Mouse (Mus musculus) limb, embryonic 14.5 days (tissue): ENCODE data around the gene Zfp446. TPM values are rescaled to one million over a fixed set of nuclear protein-coding genes. Genes with fewer than 3 reads are reported as not detected.

Experiments used
- ATAC-seq: fragments of 200-750 bp; cut with Nextera tagmentation; 2 replicates; pipeline ENCODE4 v1.8.0; 2017; ENCODE audit warnings: low read depth, moderate number of reproducible peaks, moderate TSS enrichment; ENCODE audit not compliant: low FRiP score
- DNase-seq: peaks from one replicate; pipeline ENCODE4 v3.0.0-alpha.2; 2015; ENCODE audit warnings: low spot score
- H3K27ac ChIP-seq: fragments of 300-500 bp; sonication (generic); replicated peaks from 2 replicates; pipeline ENCODE4 v1.5.1; 2014; ENCODE audit warnings: low read depth, mild to moderate bottlenecking, low read length, moderate library complexity, mixed read lengths
- H3K27me3 ChIP-seq: fragments of 300-500 bp; sonication (generic); 2 replicates; pipeline ENCODE4 v1.6.1; 2014; ENCODE audit warnings: low read length, mixed read lengths; ENCODE audit not compliant: control insufficient read depth, insufficient read depth
- H3K36me3 ChIP-seq: fragments of 300-500 bp; sonication (generic); 2 replicates; pipeline ENCODE4 v1.6.1; 2014; ENCODE audit warnings: mild to moderate bottlenecking, low read length, moderate library complexity, mixed read lengths; ENCODE audit not compliant: control insufficient read depth, insufficient read depth
- H3K4me1 ChIP-seq: fragments of 300-500 bp; sonication (generic); 2 replicates; pipeline ENCODE4 v1.6.1; 2014; ENCODE audit warnings: antibody characterized with exemption, low read length, mixed read lengths; ENCODE audit not compliant: control insufficient read depth, insufficient read depth
- H3K4me2 ChIP-seq: fragments of 300-500 bp; sonication (generic); replicated peaks from 2 replicates; pipeline ENCODE4 v1.6.1; 2014; ENCODE audit warnings: low read depth, mild to moderate bottlenecking, low read length, moderate library complexity; ENCODE audit not compliant: severe bottlenecking
- H3K4me3 ChIP-seq: fragments of 300-500 bp; sonication (generic); replicated peaks from 2 replicates; pipeline ENCODE4 v1.5.1; 2014; ENCODE audit warnings: low read length
- H3K9ac ChIP-seq: fragments of 300-500 bp; sonication (generic); 2 replicates; pipeline ENCODE4 v1.6.1; 2014; ENCODE audit warnings: mild to moderate bottlenecking, low read depth, low read length, moderate library complexity; ENCODE audit not compliant: severe bottlenecking
- H3K9me3 ChIP-seq: fragments of 300-500 bp; sonication (generic); 2 replicates; pipeline ENCODE4 v1.6.1; 2016; ENCODE audit warnings: low read length; ENCODE audit not compliant: control insufficient read depth
- POLR2A ChIP-seq: fragments of 200-500 bp; IDR thresholded peaks from 2 replicates; pipeline ENCODE4 v1.8.0; 2012; ENCODE audit warnings: inconsistent platforms, mild to moderate bottlenecking, moderate library complexity, borderline replicate concordance; ENCODE audit not compliant: insufficient read depth, insufficient read length; ENCODE audit errors: extremely low read depth
- WGBS: fragments of 180-500 bp; shearing (Covaris S2); extraction: QIAGEN DNeasy Blood & Tissue Kit; methylation state at CpG from one replicate; pipeline ENCODE4 v1.1.7; 2014; 5-methylcytosine and 5-hydroxymethylcytosine counted together
- polyA plus RNA-seq, 2 experiments: library from polyadenylated mRNA; depleted of rRNA in 1 of 2; stranded (reverse) in 1 of 2; unstranded in 1 of 2; fragments of >200 nt; fragmentation: Nextera tagmentation in 1 of 2; extraction: Ambion mirVana in 1 of 2; gene quantifications; 2 replicates each; pipeline versions ENCODE4 v1.2.1 to v1.2.3; 2012 to 2014

Gene Zfp446
- polyA plus RNA-seq, 2 experiments = 3.5 to 10.1 TPM

GRCm38 (mm10) chr7:12958948-12959347 is 18.7 kb upstream of the Zfp446 start:
- Histone ChIP-seq H3K36me3 (no peaks in the 10 kb centered on the region), H3K9ac (no peak overlapping the region), H3K4me3 (no peak overlapping the region), H3K9me3 (no peaks in the 10 kb centered on the region), H3K4me2 (no peak overlapping the region), H3K4me1 (no peaks in the 10 kb centered on the region), H3K27me3 (no peaks in the 10 kb centered on the region), H3K27ac (no peak overlapping the region)
- no peak for TF ChIP-seq POLR2A
- WGBS = 83% methylated on average over 4 of the region's 4 CpGs
- no peak for DNase-seq
- ATAC-seq = no peak

GRCm38 (mm10) chr7:12959718-12960117 is 17.9 kb upstream of the Zfp446 start:
- no peaks in the 10 kb centered on the region for H3K36me3 ChIP-seq
- WGBS = 26% methylated on average over 4 of the region's 4 CpGs
- ATAC-seq (no peak), DNase-seq (no peak)
- no peak overlapping the region for H3K27ac ChIP-seq
- no peaks in the 10 kb centered on the region for H3K4me1 ChIP-seq
- H3K27me3 ChIP-seq = no peaks in the 10 kb centered on the region
- H3K9me3 ChIP-seq = no peaks in the 10 kb centered on the region
- no peak overlapping the region for H3K4me2 ChIP-seq
- TF ChIP-seq POLR2A = no peak
- no peak overlapping the region for H3K4me3 ChIP-seq
- no peak overlapping the region for H3K9ac ChIP-seq

- 3% methylated on average over 29 of the region's 29 CpGs for WGBS
- DNase-seq = peak; percentile 83
- ATAC-seq = peak; percentile 87
- peaks cover 5% of the 10 kb centered on the region for H3K4me1 ChIP-seq
- H3K9me3 ChIP-seq = no peaks in the 10 kb centered on the region
- H3K27me3 ChIP-seq = no peaks in the 10 kb centered on the region
- no peaks in the 10 kb centered on the region for H3K36me3 ChIP-seq
- TF ChIP-seq POLR2A = peak; percentile 68; the same call in 1 of the 2 replicates
- peak overlapping the region; percentile 75 for H3K27ac ChIP-seq
- H3K4me3 ChIP-seq = peak overlapping the region; percentile 43
- peak overlapping the region; percentile 45 for H3K4me2 ChIP-seq
- peak overlapping the region; percentile 49 for H3K9ac ChIP-seq
These were observed 16.0 kb upstream of the Zfp446 start for GRCm38 (mm10) chr7:12961511-12962141.

- Histone ChIP-seq H3K9me3 (no peaks in the 10 kb centered on the region), H3K36me3 (peaks cover 22% of the 10 kb centered on the region), H3K27me3 (no peaks in the 10 kb centered on the region), H3K27ac (peak within 1 kb of the TSS; percentile 91), H3K9ac (peak within 1 kb of the TSS; percentile 88), H3K4me2 (peak within 1 kb of the TSS; percentile 82), H3K4me3 (peak within 1 kb of the TSS; percentile 87), H3K4me1 (peaks cover 10% of the 10 kb centered on the region)
- DNase-seq (peak; percentile 93), ATAC-seq (peak; percentile 86)
- under 1% methylated on average over 23 of the region's 23 CpGs for WGBS
- TF ChIP-seq POLR2A = 0 out of 2 replicates have a peak, but pooled peaks have one; percentile 27
These were observed 12.0 kb upstream of the Zfp446 start, which contains the start of gene Zfp324 for GRCm38 (mm10) chr7:12965678-12966091. Gene Zfp324 (plus strand): TSS chr7:12965838.

GRCm38 (mm10) chr7:12966104-12966845 is 11.4 kb upstream of the Zfp446 start:
- ATAC-seq (peak; percentile 28), DNase-seq (peak; percentile 18)
- Histone ChIP-seq H3K4me1 (peaks cover 10% of the 10 kb centered on the region), H3K4me3 (peak overlapping the region; percentile 87), H3K27me3 (no peaks in the 10 kb centered on the region), H3K9ac (peak overlapping the region; percentile 88), H3K9me3 (no peaks in the 10 kb centered on the region), H3K4me2 (peak overlapping the region; percentile 82), H3K27ac (peak overlapping the region; percentile 91), H3K36me3 (peaks cover 28% of the 10 kb centered on the region)
- TF ChIP-seq POLR2A = no peak
- under 1% methylated on average over 29 of the region's 29 CpGs for WGBS
